ENCODE assay signal across 8 mouse cellular contexts in genomic region chr11:32591921-32592850, GRCm38 (mm10). TPM values are rescaled to one million over a fixed set of nuclear protein-coding genes. Genes with fewer than 3 reads are reported as not detected.
DNase-seq lines count a peak whose midpoint lies in the region; ATAC-seq and TF ChIP-seq lines count a peak whose summit lies in the region.

No protein-coding gene starts in this region.

- H3K4me2 ChIP-seq in hindbrain, embryonic 15.5 days = no peak overlapping the region

- no peak for DNase-seq in hindbrain, embryonic 10.5 days (ENCODE audit: low spot score)
- DNase-seq in testis, postnatal 10 days (ENCODE audit: low spot score) = no peak
- DNase-seq in gastrocnemius, adult 8-10 months (ENCODE audit: low spot score in 2 of 2) = no peak
- no peak for DNase-seq in left cerebral cortex, postnatal 10 days (ENCODE audit: extremely low spot score in 1 of 2, low spot score in 2 of 2)

- H3K27me3 ChIP-seq in hindbrain, embryonic 15.5 days = no peaks in the 10 kb centered on the region
- 0 out of 2 replicates have a peak, but pooled peaks cover 3% of the 10 kb centered on the region for H3K27me3 ChIP-seq in hindbrain, embryonic 10.5 days (ENCODE audit: insufficient read depth, poor library complexity, severe bottlenecking)
- H3K27me3 ChIP-seq in testis, adult 2 months (ENCODE audit: control insufficient read depth, insufficient read depth, low read length) = no peaks in the 10 kb centered on the region
- no peaks in the 10 kb centered on the region for H3K27me3 ChIP-seq in small intestine, adult 2 months (ENCODE audit: control insufficient read depth, insufficient read depth, low read length)

- H3K4me1 ChIP-seq in hindbrain, embryonic 15.5 days (replicated peaks) = peaks cover 5% of the 10 kb centered on the region
- peaks cover 17% of the 10 kb centered on the region for H3K4me1 ChIP-seq in hindbrain, embryonic 10.5 days (replicated peaks)
- no peaks in the 10 kb centered on the region for H3K4me1 ChIP-seq in testis, adult 2 months (ENCODE audit: control insufficient read depth, insufficient read depth, low read length)
- H3K4me1 ChIP-seq in small intestine, adult 2 months (ENCODE audit: control insufficient read depth, insufficient read depth, insufficient read length, low read length) = no peaks in the 10 kb centered on the region

- peak overlapping the region; percentile 71 for H3K27ac ChIP-seq in hindbrain, embryonic 15.5 days (replicated peaks)
- H3K27ac ChIP-seq in hindbrain, embryonic 10.5 days = no peak overlapping the region
- no peak overlapping the region for H3K27ac ChIP-seq in testis, adult 2 months (ENCODE audit: control insufficient read depth, insufficient read depth, low read depth, low read length)
- H3K27ac ChIP-seq in small intestine, adult 2 months (ENCODE audit: insufficient read depth, low read depth, low read length) = no peak overlapping the region

- no peak for TF ChIP-seq POLR2A in testis, adult 2 months (IDR thresholded peaks at IDR 0.05; ENCODE audit: control insufficient read depth, low read depth, low read length)
- TF ChIP-seq POLR2A in small intestine, adult 2 months (IDR thresholded peaks at IDR 0.05; ENCODE audit: low read depth, low read length) = no peak

- TF ChIP-seq CTCF in testis, adult 2 months (IDR thresholded peaks at IDR 0.05; ENCODE audit: control insufficient read depth, insufficient read depth, insufficient replicate concordance, low read depth, low read length) = peak; percentile 7; the same call in 1 of the 2 replicates
- TF ChIP-seq CTCF in small intestine, adult 2 months (IDR thresholded peaks at IDR 0.05; ENCODE audit: extremely low read depth, insufficient read length, insufficient replicate concordance, low read depth, low read length) = peak; percentile 33; the same call in 1 of the 2 replicates

- WGBS in hindbrain, embryonic 15.5 days = 58% methylated on average over 12 of the region's 12 CpGs
- WGBS in hindbrain, embryonic 10.5 days = 72% methylated on average over 12 of the region's 12 CpGs
- WGBS in small intestine, adult 2 months = 76% methylated on average over 12 of the region's 12 CpGs

- intact Hi-C loops in left cerebral cortex, postnatal 10 days (cut with DNase I) = no loop called here

- no peak overlapping the region for H3K9ac ChIP-seq in hindbrain, embryonic 15.5 days

- no peak overlapping the region for H3K4me3 ChIP-seq in hindbrain, embryonic 15.5 days
- no peak overlapping the region for H3K4me3 ChIP-seq in hindbrain, embryonic 10.5 days
- H3K4me3 ChIP-seq in testis, adult 2 months (ENCODE audit: control insufficient read depth, low read depth, low read length) = no peak overlapping the region
- no peak overlapping the region for H3K4me3 ChIP-seq in small intestine, adult 2 months (ENCODE audit: low read depth, low read length)

- H3K36me3 ChIP-seq in hindbrain, embryonic 15.5 days = no peaks in the 10 kb centered on the region
- H3K36me3 ChIP-seq in hindbrain, embryonic 10.5 days = 0 out of 2 replicates have a peak, but pooled peaks cover 13% of the 10 kb centered on the region
- no peaks in the 10 kb centered on the region for H3K36me3 ChIP-seq in testis, adult 2 months (ENCODE audit: control insufficient read depth, insufficient read depth, low read length)
- H3K36me3 ChIP-seq in small intestine, adult 2 months (ENCODE audit: control insufficient read depth, insufficient read depth, low read length) = peaks cover 8% of the 10 kb centered on the region

- peak; percentile 54 for ATAC-seq in hindbrain, embryonic 15.5 days (ENCODE audit: low FRiP score, low read depth)
- ATAC-seq in common myeloid progenitor, adult 5-6 weeks (replicated peaks; ENCODE audit: low read depth, poor library complexity, severe bottlenecking) = peak; percentile 66

- H3K9me3 ChIP-seq in hindbrain, embryonic 15.5 days = no peaks in the 10 kb centered on the region
- 0 out of 2 replicates have a peak, but pooled peaks cover 4% of the 10 kb centered on the region for H3K9me3 ChIP-seq in hindbrain, embryonic 10.5 days

RNA-seq across cellular contexts. Expression of gene Fbxw11, which starts 50.3 kb away (rescaled TPM):
- polyA plus RNA-seq in hindbrain, embryonic 15.5 days (2015; fragmentation: Nextera tagmentation; extraction: Ambion mirVana) = 115 and 117 TPM in 2 replicates
- 89.8 and 94.9 TPM in 2 replicates for polyA plus RNA-seq in hindbrain, embryonic 10.5 days (2016; fragmentation: Nextera tagmentation; extraction: Ambion mirVana)
- 11.7 and 13.8 TPM in 2 replicates for polyA plus RNA-seq in testis, adult 2 months (2012; rRNA removed)
- total RNA-seq in common myeloid progenitor, adult 5-6 weeks (2017) = 34.6 and 59.2 TPM in 2 replicates
- 17.3 and 29.8 TPM in 2 replicates for polyA plus RNA-seq in small intestine, adult 2 months (2012; rRNA removed)
- 10 to 100 TPM; 59.8 to 72.7 (median 66.6) TPM for total RNA-seq in gastrocnemius, adult 8-10 months (2022)
- 100 to 1,000 TPM; 116 to 119 TPM for total RNA-seq in left cerebral cortex, postnatal 10 days (2021)

RNA-seq across cellular contexts. Expression of gene Stk10, which starts 59.1 kb away (rescaled TPM):
- 2.0 and 2.8 TPM in 2 replicates for polyA plus RNA-seq in hindbrain, embryonic 15.5 days (2015; fragmentation: Nextera tagmentation; extraction: Ambion mirVana)
- polyA plus RNA-seq in hindbrain, embryonic 10.5 days (2016; fragmentation: Nextera tagmentation; extraction: Ambion mirVana) = 3.0 TPM in 2 replicates
- 36.7 and 38.3 TPM in 2 replicates for polyA plus RNA-seq in testis, adult 2 months (2012; rRNA removed)
- 14.7 and 20.9 TPM in 2 replicates for total RNA-seq in common myeloid progenitor, adult 5-6 weeks (2017)
- polyA plus RNA-seq in small intestine, adult 2 months (2012; rRNA removed) = 12.7 and 49.4 TPM in 2 replicates
- 1 to 10 TPM; 1.2 to 2.4 (median 1.9) TPM for total RNA-seq in gastrocnemius, adult 8-10 months (2022)
- total RNA-seq in left cerebral cortex, postnatal 10 days (2021) = 1 to 10 TPM; 6.4 to 7.5 TPM
